Mouse (Mus musculus) heart, embryonic 13.5 days (tissue): ENCODE measurements around the gene Btbd2. TPM values are rescaled to one million over a fixed set of nuclear protein-coding genes. Genes with fewer than 3 reads are reported as not detected.
A peak's percentile ranks its signal among the peaks of the same experiment; 100 is the strongest.

Source experiments
- ATAC-seq: fragments of 200-750 bp; cut with Nextera tagmentation; 2 replicates; pipeline ENCODE4 v1.8.0; 2017; ENCODE audit warnings: moderate TSS enrichment; ENCODE audit not compliant: insufficient number of reproducible peaks, low FRiP score, low TSS enrichment; ENCODE audit errors: extremely low read depth
- H3K27ac ChIP-seq: fragments of 300-500 bp; sonication (generic); replicated peaks from 2 replicates; pipeline ENCODE4 v1.5.1; 2015; ENCODE audit warnings: moderate library complexity, mild to moderate bottlenecking, inconsistent platforms
- H3K27me3 ChIP-seq: fragments of 300-500 bp; sonication (generic); replicated peaks from 2 replicates; pipeline ENCODE4 v1.6.1; 2015; ENCODE audit warnings: mild to moderate bottlenecking, inconsistent platforms
- H3K36me3 ChIP-seq: fragments of 300-500 bp; sonication (generic); 2 replicates; pipeline ENCODE4 v1.6.1; 2015; ENCODE audit warnings: mild to moderate bottlenecking, inconsistent platforms
- H3K4me1 ChIP-seq: fragments of 300-500 bp; sonication (generic); 2 replicates; pipeline ENCODE4 v1.6.1; 2015; ENCODE audit warnings: inconsistent platforms
- H3K4me2 ChIP-seq: fragments of 300-500 bp; sonication (generic); 2 replicates; pipeline ENCODE4 v1.6.1; 2015; ENCODE audit warnings: inconsistent platforms, mild to moderate bottlenecking, moderate library complexity
- H3K4me3 ChIP-seq: fragments of 300-500 bp; sonication (generic); 2 replicates; pipeline ENCODE4 v1.5.1; 2015; ENCODE audit warnings: moderate library complexity, mild to moderate bottlenecking, inconsistent platforms
- H3K9ac ChIP-seq: fragments of 300-500 bp; sonication (generic); 2 replicates; pipeline ENCODE4 v1.6.1; 2015; ENCODE audit warnings: inconsistent platforms, mild to moderate bottlenecking, moderate library complexity
- H3K9me3 ChIP-seq: fragments of 300-500 bp; sonication (generic); 2 replicates; pipeline ENCODE4 v1.6.1; 2016; ENCODE audit warnings: inconsistent platforms
- WGBS: fragments of 180-500 bp; shearing (Covaris S2); methylation state at CpG from one replicate; pipeline ENCODE4 v1.1.7; 2015; ENCODE audit warnings: mixed read lengths; 5-methylcytosine and 5-hydroxymethylcytosine counted together
- polyA plus RNA-seq: library from polyadenylated mRNA; unstranded; fragments of >200 nt; fragmentation: Nextera tagmentation; extraction: Ambion mirVana; gene quantifications from 2 replicates; pipeline ENCODE4 v1.2.1, GENCODE M21; 2015

The Btbd2 gene
- polyA plus RNA-seq, 1 experiment from 2014 or later = 50.9 TPM

DNA sequence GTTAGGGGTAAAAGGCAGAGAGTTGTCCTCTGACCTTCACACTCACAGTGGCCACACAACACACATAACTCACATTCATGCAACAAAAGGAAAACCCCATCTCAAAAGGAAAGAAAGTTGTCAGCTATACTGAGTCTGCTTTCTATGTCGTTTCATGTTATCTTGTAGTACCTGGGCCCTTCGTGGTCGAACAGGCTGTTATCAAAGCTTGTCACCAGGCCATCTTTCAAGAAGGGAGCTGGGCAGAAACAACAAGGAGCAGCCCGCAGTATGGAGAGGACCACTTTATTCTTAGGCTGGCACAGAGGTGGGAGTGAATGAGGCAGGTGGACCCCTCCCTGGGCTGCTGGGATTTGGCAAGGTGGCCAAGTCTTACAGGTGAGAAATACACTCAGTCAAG, 28.1 kb upstream of the Btbd2 start:
- ATAC-seq = no peak
- Histone ChIP-seq H3K27me3 (no peaks in the 10 kb centered on the region), H3K36me3 (peaks cover 65% of the 10 kb centered on the region), H3K4me3 (no peak overlapping the region), H3K27ac (0 out of 2 replicates have a peak overlapping the region, but pooled peaks have one; percentile 4), H3K4me2 (no peak overlapping the region), H3K4me1 (peaks cover 12% of the 10 kb centered on the region), H3K9me3 (no peaks in the 10 kb centered on the region), H3K9ac (no peak overlapping the region)
- 43% methylated on average over 4 of the region's 4 CpGs for WGBS

DNA sequence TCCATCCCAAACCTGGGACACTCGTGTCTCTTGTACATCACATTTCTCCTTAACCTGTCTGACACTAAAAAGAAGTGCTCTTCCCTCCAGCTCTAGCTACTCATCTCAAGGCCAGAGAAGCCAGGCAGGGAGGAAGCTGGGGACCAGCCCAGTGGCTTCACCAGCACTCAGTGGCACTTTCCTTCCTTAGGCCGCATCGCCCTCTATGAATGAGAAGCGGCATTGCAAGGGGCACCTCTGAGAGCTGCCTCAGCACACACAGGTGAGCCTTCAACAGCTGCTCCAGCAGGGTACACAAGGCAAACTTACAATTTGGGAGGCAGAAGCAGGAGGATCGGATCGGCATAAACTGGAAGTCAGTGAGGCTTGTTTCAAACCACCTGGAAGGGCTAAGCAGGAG, 27.3 kb upstream of the Btbd2 start:
- Histone ChIP-seq H3K27ac (0 out of 2 replicates have a peak overlapping the region, but pooled peaks have one; percentile 4), H3K4me1 (peaks cover 19% of the 10 kb centered on the region), H3K9ac (0 out of 2 replicates have a peak overlapping the region, but pooled peaks have one; percentile 16), H3K9me3 (no peaks in the 10 kb centered on the region), H3K4me3 (no peak overlapping the region), H3K36me3 (peaks cover 57% of the 10 kb centered on the region), H3K27me3 (no peaks in the 10 kb centered on the region), H3K4me2 (no peak overlapping the region)
- 65% methylated on average over 6 of the region's 6 CpGs for WGBS
- ATAC-seq = 0 out of 2 replicates have a peak, but pooled peaks have one; percentile 24

DNA sequence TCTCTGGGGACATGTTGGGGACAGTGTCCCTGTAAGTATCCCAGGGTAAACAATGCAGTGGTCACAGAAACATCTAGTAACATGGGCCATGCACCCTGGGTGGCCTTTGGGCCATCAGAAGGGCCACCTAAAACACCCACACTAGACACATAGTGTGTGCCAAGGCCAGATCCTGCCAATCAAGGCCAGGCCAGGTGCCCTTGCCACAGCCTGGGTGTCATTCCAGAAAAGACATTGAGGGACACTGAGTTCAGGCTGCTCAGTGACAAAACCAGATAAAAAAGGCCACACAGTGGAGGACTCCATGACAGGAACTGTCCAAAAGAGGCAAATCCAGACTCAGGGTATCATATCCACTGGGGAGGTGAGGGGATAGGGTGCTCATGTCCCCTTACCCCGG, 26.8 kb upstream of the Btbd2 start:
- H3K9me3 ChIP-seq = no peaks in the 10 kb centered on the region
- WGBS = 90% methylated on average over 1 of the region's 1 CpGs
- H3K36me3 ChIP-seq = peaks cover 51% of the 10 kb centered on the region
- ATAC-seq = no peak
- H3K4me3 ChIP-seq = no peak overlapping the region
- H3K4me2 ChIP-seq = no peak overlapping the region
- no peaks in the 10 kb centered on the region for H3K27me3 ChIP-seq
- no peak overlapping the region for H3K9ac ChIP-seq
- no peak overlapping the region for H3K27ac ChIP-seq
- peaks cover 25% of the 10 kb centered on the region for H3K4me1 ChIP-seq

DNA sequence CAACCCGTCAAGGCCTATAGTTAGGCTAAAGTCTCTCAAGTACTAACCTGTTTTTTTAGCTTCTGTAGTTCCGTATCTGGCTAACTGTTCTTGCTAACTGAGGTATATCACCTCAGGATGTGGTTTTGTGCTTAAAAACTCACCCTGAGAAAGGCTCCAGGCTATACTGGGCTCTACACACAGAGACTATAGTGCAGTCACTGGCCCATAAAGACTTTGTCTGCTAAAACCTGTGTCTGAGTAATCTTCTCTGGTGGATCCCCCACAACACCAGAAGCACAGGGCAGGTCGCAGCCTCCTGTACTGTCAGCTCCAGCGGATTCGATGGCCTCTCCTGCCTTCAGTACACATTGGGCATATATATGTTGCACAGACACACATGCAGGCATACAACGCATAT, 25.1 kb upstream of the Btbd2 start:
- WGBS = 90% methylated on average over 6 of the region's 6 CpGs

DNA sequence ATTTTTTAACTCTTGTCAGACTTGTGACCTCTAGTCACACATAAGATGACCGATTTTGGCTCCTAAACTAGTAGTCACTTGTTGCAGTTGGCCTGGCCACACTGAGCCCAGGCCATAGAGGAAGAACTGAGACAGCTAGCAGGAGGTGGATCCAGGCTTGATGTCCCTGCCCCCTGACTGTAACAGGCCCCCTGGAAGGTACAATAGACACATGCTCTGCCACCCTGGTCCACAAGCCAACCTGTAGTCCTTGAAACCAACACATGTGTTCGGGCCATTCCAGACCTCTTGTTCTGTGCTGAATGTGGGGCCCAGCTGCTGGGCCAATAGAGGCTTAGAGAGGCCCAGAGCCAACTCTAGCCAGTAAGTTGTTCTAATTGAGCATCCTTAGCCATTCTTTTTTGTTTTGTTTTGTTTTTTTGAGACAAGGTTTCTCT, 23.4 kb upstream of the Btbd2 start:
- Histone ChIP-seq H3K4me2 (peak overlapping the region; percentile 9; the same call in 1 of the 2 replicates), H3K36me3 (peaks cover 23% of the 10 kb centered on the region), H3K4me1 (peaks cover 42% of the 10 kb centered on the region), H3K4me3 (no peak overlapping the region), H3K9ac (0 out of 2 replicates have a peak overlapping the region, but pooled peaks have one; percentile 24), H3K9me3 (no peaks in the 10 kb centered on the region), H3K27ac (peak overlapping the region; percentile 100), H3K27me3 (no peaks in the 10 kb centered on the region)
- ATAC-seq = no peak
- 73% methylated on average over 2 of the region's 2 CpGs for WGBS

More for the DNA sequence above, 25.1 kb upstream of the Btbd2 start:
- no peak overlapping the region for H3K27ac ChIP-seq
- H3K4me1 ChIP-seq = peaks cover 41% of the 10 kb centered on the region
- no peak overlapping the region for H3K9ac ChIP-seq
- H3K27me3 ChIP-seq = no peaks in the 10 kb centered on the region
- H3K4me3 ChIP-seq = no peak overlapping the region
- no peaks in the 10 kb centered on the region for H3K9me3 ChIP-seq
- H3K36me3 ChIP-seq = peaks cover 40% of the 10 kb centered on the region
- no peak for ATAC-seq
- H3K4me2 ChIP-seq = no peak overlapping the region

DNA sequence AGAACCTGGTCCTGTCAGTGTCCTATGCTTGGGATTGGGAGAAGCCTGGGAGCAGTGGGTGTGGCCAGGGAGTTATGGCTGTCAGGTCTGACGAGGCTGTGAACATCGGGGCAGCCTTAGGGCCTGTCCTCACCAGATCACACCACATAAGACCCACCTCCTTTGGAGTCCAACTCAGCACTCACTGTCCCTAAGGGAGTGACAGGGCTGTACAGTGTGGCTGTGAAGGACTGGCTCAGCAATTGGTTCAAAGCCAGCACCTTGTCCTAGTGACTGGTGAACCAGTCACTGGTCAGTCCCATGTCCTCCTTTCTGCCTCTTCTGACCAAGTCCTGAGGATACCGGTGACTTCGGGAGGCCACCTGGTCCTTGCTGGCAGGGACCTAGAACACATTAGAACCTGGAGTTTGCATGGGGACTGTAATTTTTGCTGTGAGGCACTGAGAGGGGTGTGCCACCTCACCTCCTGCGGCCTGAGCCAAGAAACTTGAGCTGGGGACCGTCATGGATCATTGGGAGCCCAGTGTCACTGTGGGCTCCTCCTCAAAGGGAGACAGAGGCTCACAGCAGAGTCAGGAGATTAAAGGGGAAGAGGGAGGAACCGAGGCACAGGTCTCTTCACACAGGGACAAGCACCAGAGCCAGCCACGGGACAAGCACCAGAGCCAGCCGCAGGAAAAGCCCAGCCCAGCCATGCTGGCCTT, 22.8 kb upstream of the Btbd2 start:
- Histone ChIP-seq H3K4me1 (peaks cover 43% of the 10 kb centered on the region), H3K4me2 (peak overlapping the region; percentile 97; the same call in 1 of the 2 replicates), H3K9ac (peak overlapping the region; percentile 24; the same call in 1 of the 2 replicates), H3K9me3 (no peaks in the 10 kb centered on the region), H3K27me3 (no peaks in the 10 kb centered on the region), H3K27ac (peak overlapping the region; percentile 100), H3K4me3 (no peak overlapping the region), H3K36me3 (peaks cover 17% of the 10 kb centered on the region)
- WGBS = 51% methylated on average over 9 of the region's 9 CpGs
- ATAC-seq = no peak

DNA sequence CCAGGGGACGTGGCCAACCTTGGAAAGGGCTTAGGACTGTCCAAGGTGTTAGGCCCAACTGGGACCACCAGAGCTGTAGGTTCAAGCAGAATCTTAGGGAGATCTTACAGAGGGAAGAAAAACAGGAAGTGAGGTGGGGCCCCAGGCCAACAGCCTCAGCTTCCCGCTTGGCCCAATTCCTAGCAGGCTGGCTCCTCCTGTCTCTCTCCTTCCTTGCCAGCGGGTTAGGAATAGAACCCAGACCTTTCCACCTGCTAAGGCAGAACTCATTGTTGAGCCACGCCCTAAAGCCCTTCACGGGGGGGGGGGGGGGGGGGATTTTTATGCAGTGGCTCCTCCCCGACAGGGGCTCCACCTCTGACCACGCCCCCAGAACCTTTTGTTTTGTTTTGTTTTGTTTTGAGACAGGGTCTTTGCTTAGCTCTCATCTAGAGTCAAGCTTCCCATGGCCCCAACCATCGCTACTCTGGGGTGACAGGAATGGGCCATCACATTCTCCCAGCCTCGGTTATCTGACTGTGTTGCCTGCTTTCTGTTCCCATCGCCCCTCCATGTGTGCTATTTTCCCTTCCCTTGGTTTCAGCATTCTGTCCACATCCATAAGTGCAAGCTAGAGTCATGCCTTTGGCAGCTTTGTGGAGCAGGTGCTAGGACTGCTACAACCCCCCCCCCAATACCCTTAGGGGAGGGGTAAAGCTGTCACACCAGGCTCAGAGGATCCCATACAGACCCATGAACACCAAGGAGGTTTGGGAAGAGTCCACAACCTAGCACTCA, 21.9 kb upstream of the Btbd2 start:
- Histone ChIP-seq H3K27ac (peak overlapping the region; percentile 100), H3K27me3 (no peaks in the 10 kb centered on the region), H3K4me2 (peak overlapping the region; percentile 97), H3K4me1 (peaks cover 52% of the 10 kb centered on the region), H3K36me3 (peaks cover 12% of the 10 kb centered on the region; the same call in 1 of the 2 replicates), H3K9me3 (no peaks in the 10 kb centered on the region), H3K9ac (peak overlapping the region; percentile 93), H3K4me3 (peak overlapping the region; percentile 100)
- no peak for ATAC-seq
- WGBS = 47% methylated on average over 9 of the region's 10 CpGs

DNA sequence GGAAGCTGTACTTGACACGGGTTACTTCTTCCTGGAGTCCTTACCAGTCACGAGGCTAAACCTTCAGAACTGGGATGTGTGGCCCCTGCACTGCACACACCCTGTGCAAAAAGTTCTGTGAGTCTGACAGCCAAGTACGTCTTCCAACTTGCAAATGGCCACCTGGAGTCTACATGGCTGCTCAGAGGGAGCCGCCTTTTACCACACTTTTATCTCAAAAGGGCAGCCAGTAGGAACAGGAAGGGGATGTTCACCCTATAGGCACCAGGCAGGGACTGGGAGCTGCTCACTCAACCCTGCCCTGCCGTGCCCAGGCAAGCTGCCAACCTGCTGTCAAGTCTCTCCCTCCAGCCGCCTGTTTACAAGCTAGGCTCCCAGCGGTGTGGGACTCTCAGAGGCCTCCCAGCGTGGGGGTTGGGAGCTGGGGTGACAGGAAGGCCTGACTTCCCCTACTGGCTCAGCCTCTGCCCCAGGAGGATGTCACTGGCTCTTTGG, 21.1 kb upstream of the Btbd2 start, which contains the start of gene Mknk2:
TSS of gene Mknk2 (minus strand) at position 171 of the 495 bp plus-strand sequence.
- peak within 1 kb of the TSS; percentile 97 for H3K4me2 ChIP-seq
- WGBS = 6% methylated on average over 8 of the region's 8 CpGs
- H3K36me3 ChIP-seq = peaks cover 12% of the 10 kb centered on the region
- ATAC-seq = peak; percentile 44
- H3K4me1 ChIP-seq = peaks cover 60% of the 10 kb centered on the region
- H3K4me3 ChIP-seq = peak within 1 kb of the TSS; percentile 100
- H3K9ac ChIP-seq = peak within 1 kb of the TSS; percentile 93
- peak within 1 kb of the TSS; percentile 100 for H3K27ac ChIP-seq
- H3K27me3 ChIP-seq = no peaks in the 10 kb centered on the region
- no peaks in the 10 kb centered on the region for H3K9me3 ChIP-seq

DNA sequence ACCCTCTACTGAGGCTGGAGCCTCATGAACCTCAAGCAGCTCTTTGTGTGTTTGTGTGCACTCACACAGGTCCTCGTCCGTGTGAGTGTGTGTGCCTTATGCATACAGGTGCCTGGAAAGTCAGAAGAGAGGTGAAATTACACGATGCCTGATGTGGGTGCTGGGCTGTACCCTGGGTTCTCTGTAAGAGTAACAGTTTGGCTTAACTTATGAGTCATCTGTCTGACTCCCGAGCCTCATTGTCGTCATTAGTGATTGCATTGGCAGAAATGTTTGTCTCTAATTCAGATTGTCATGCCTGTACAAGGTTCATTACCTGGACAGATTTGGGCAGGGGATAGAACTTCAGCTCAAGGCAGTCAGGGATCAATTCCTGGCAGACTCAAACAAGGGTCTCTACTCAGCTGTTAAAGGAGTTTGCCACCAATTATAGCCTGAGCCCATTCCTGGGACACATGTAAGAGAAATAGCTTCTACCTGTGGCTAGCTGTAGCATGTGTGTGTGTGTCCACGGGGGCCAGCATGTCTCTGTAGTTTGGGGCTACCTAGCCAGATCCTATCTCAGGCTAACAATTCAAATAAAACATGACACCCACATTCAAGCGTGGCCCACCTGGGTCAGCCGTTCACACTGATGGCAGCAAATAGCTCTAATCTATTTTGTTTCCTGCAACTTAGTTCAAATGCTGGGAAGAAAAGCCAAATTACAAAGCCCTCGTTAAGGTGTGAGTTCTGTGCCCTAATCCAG, 20.4 kb upstream of the Btbd2 start:
- Histone ChIP-seq H3K9me3 (no peaks in the 10 kb centered on the region), H3K4me2 (peak overlapping the region; percentile 97), H3K36me3 (peaks cover 16% of the 10 kb centered on the region), H3K27ac (peak overlapping the region; percentile 100), H3K4me3 (peak overlapping the region; percentile 100), H3K4me1 (peaks cover 67% of the 10 kb centered on the region), H3K9ac (peak overlapping the region; percentile 93), H3K27me3 (no peaks in the 10 kb centered on the region)
- ATAC-seq = no peak
- 24% methylated on average over 9 of the region's 9 CpGs for WGBS

DNA sequence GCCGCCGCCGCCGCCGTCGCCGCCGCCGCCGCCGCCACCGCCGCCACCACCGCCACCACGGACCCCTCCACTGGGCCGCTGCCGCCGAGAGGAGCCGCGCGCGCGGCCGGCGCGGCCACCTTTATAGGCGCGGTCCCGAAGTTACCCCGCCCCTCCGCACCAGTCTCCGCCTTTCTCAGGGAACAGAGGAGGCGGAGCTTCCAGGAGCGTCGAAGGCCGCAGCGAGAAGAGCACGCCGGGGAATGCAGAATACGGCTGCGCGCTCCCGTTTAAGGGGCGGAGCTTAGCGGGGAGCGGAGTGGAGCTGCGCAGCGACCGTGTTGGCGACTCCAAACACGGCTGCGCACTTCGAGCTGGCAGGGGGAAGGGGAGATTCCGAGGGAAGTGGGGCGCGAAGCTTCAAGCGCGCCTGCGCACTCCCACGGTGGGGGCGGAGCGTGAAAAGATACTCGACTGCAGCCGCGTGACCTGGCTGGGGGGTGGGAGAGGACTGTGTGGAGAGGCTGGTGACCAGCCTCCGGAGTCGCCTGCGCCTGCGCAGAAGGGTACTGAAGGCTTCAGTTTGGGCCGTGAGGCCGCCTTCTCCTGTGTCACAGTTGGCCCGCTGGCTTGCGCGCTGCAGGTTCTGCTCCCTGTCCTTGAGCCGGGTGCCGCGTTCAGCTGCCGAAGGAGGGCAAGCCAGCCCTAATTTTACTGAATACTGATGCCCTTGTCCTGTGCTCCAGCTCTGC, 19.5 kb upstream of the Btbd2 start:
- H3K4me1 ChIP-seq = peaks cover 76% of the 10 kb centered on the region
- WGBS = under 1% methylated on average over 70 of the region's 78 CpGs
- peak overlapping the region; percentile 100 for H3K4me3 ChIP-seq

More for the DNA sequence above, 19.5 kb upstream of the Btbd2 start:
- Histone ChIP-seq H3K4me2 (peak overlapping the region; percentile 97), H3K36me3 (peaks cover 25% of the 10 kb centered on the region), H3K9me3 (no peaks in the 10 kb centered on the region), H3K27me3 (no peaks in the 10 kb centered on the region), H3K27ac (peak overlapping the region; percentile 100), H3K9ac (peak overlapping the region; percentile 100)
- ATAC-seq = peak; percentile 81
